ENCODE assay signal across 14 mouse cellular contexts in the genomic region with DNA sequence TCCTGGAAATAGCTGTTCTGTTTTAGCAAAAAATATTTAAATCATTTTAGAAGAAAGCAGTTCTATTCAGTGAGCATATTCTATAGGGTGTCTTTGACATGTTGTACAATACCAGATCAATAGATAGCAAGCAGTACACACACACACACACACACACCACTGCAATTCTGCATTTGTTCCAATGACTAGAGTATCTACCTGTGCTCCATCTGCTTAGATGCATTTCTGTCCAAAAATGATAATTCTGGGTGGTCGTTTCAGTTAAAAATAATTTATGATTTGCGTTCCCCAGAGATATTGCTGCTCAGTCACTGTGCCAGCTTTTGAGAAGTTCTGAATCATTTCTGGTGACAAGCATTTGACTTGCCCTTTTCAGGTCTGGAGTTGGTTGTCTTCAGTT.
"Had no signal": no experiment of that assay in that cellular context is flagged by ENCODE, and none has a peak within 500 bp of the region (broad histone marks: within the 10 kb centered on the region; RNA-seq: fewer than 3 reads in every experiment).

No protein-coding gene starts in this region.

- H3K4me1 ChIP-seq: limb, embryonic 12.5 days; midbrain, embryonic 12.5 days; neural tube, embryonic 15.5 days had no signal

- H3K27me3 ChIP-seq: limb, embryonic 12.5 days; midbrain, embryonic 12.5 days; neural tube, embryonic 15.5 days had no signal

- H3K4me2 ChIP-seq: limb, embryonic 12.5 days; midbrain, embryonic 12.5 days; neural tube, embryonic 15.5 days had no signal

- H3K27ac ChIP-seq: layer of hippocampus, adult 2 months; left cerebral cortex, adult 2 months; limb, embryonic 12.5 days; liver, embryonic 14.5 days; midbrain, embryonic 12.5 days; neural tube, embryonic 15.5 days had no signal

- H3K9me3 ChIP-seq: limb, embryonic 12.5 days; midbrain, embryonic 12.5 days; neural tube, embryonic 15.5 days had no signal

- H3K4me3 ChIP-seq: layer of hippocampus, adult 2 months; left cerebral cortex, adult 2 months; limb, embryonic 12.5 days; midbrain, embryonic 12.5 days; myocyte; neural tube, embryonic 15.5 days had no signal

- H3K9ac ChIP-seq: limb, embryonic 12.5 days; liver, embryonic 14.5 days; midbrain, embryonic 12.5 days; neural tube, embryonic 15.5 days had no signal

- DNase-seq: kidney, postnatal 10 days; kidney, postnatal 4 days; liver; lung, adult 18-20 months; right cerebral cortex, adult 18-20 months; thymus, adult 18-20 months; thymus, postnatal 14 days had no signal

- H3K36me3 ChIP-seq: limb, embryonic 12.5 days; midbrain, embryonic 12.5 days; neural tube, embryonic 15.5 days had no signal
